Mouse (Mus musculus): ENCODE measurements around the gene Gse1. TPM values are rescaled to one million over a fixed set of nuclear protein-coding genes. Genes with fewer than 3 reads are reported as not detected.

Gse1 gene
- polyA plus RNA-seq, 1 experiment from 2014 or later = 12.2 TPM

- Histone ChIP-seq H3K36me3 (no peaks in the 10 kb centered on the region), H3K9ac (replicated peaks) (no peak overlapping the region), H3K4me2 (no peak overlapping the region), H3K9me3 (replicated peaks) (no peaks in the 10 kb centered on the region), H3K4me1 (peaks cover 59% of the 10 kb centered on the region), H3K27me3 (replicated peaks) (peaks cover 8% of the 10 kb centered on the region; the same call in 1 of the 2 replicates), H3K27ac (replicated peaks) (peak overlapping the region; percentile 58), H3K4me3 (replicated peaks) (no peak overlapping the region)
- ATAC-seq (ENCODE audit: low FRiP score) = no peak
- WGBS = 38% methylated on average over 9 of the region's 9 CpGs
Measured at GRCm38 (mm10) chr8:120308553-120308952, 80.3 kb downstream of the Gse1 start.

GRCm38 (mm10) chr8:120309326-120309725 is 81.1 kb downstream of the Gse1 start:
- Histone ChIP-seq H3K9me3 (replicated peaks) (no peaks in the 10 kb centered on the region), H3K4me3 (replicated peaks) (no peak overlapping the region), H3K4me2 (0 out of 2 replicates have a peak overlapping the region, but pooled peaks have one; percentile 17), H3K4me1 (peaks cover 51% of the 10 kb centered on the region), H3K36me3 (no peaks in the 10 kb centered on the region), H3K27ac (replicated peaks) (peak overlapping the region; percentile 58), H3K27me3 (replicated peaks) (peaks cover 8% of the 10 kb centered on the region; the same call in 1 of the 2 replicates), H3K9ac (replicated peaks) (no peak overlapping the region)
- ATAC-seq (ENCODE audit: low FRiP score) = peak; percentile 15; the same call in 1 of the 2 replicates
- WGBS = 34% methylated on average over 18 of the region's 18 CpGs

- no peak for ATAC-seq (ENCODE audit: low FRiP score)
- H3K9me3 ChIP-seq (replicated peaks) = no peaks in the 10 kb centered on the region
- 42% methylated on average over 5 of the region's 5 CpGs for WGBS
Measured at GRCm38 (mm10) chr8:120310063-120310462, 81.8 kb downstream of the Gse1 start.

GRCm38 (mm10) chr8:120312452-120312851 is 84.2 kb downstream of the Gse1 start:
- no peak for ATAC-seq (ENCODE audit: low FRiP score)
- Histone ChIP-seq H3K36me3 (no peaks in the 10 kb centered on the region), H3K9ac (replicated peaks) (no peak overlapping the region), H3K4me1 (peaks cover 38% of the 10 kb centered on the region), H3K27me3 (replicated peaks) (peaks cover 8% of the 10 kb centered on the region; the same call in 1 of the 2 replicates), H3K27ac (replicated peaks) (no peak overlapping the region), H3K4me2 (no peak overlapping the region), H3K9me3 (replicated peaks) (no peaks in the 10 kb centered on the region), H3K4me3 (replicated peaks) (no peak overlapping the region)
- 84% methylated on average over 4 of the region's 4 CpGs for WGBS

More at GRCm38 (mm10) chr8:120310063-120310462, 81.8 kb downstream of the Gse1 start:
- Histone ChIP-seq H3K4me2 (no peak overlapping the region), H3K9ac (replicated peaks) (no peak overlapping the region), H3K27me3 (replicated peaks) (peaks cover 8% of the 10 kb centered on the region; the same call in 1 of the 2 replicates), H3K4me1 (peaks cover 46% of the 10 kb centered on the region), H3K27ac (replicated peaks) (peak overlapping the region; percentile 58), H3K36me3 (no peaks in the 10 kb centered on the region), H3K4me3 (replicated peaks) (no peak overlapping the region)

- H3K4me1 ChIP-seq = peaks cover 28% of the 10 kb centered on the region
- WGBS = 73% methylated on average over 3 of the region's 3 CpGs
- H3K9ac ChIP-seq (replicated peaks) = no peak overlapping the region
- no peak overlapping the region for H3K4me3 ChIP-seq (replicated peaks)
- H3K9me3 ChIP-seq (replicated peaks) = no peaks in the 10 kb centered on the region
- peaks cover 8% of the 10 kb centered on the region; the same call in 1 of the 2 replicates for H3K27me3 ChIP-seq (replicated peaks)
- no peak overlapping the region for H3K4me2 ChIP-seq
- no peak for ATAC-seq (ENCODE audit: low FRiP score)
- H3K27ac ChIP-seq (replicated peaks) = no peak overlapping the region
- H3K36me3 ChIP-seq = no peaks in the 10 kb centered on the region
Measured at GRCm38 (mm10) chr8:120313674-120314073, 85.4 kb downstream of the Gse1 start.

GRCm38 (mm10) chr8:120314932-120315331 is 86.7 kb downstream of the Gse1 start:
- peaks cover 23% of the 10 kb centered on the region for H3K4me1 ChIP-seq
- WGBS = 89% methylated on average over 5 of the region's 5 CpGs
- no peaks in the 10 kb centered on the region for H3K9me3 ChIP-seq (replicated peaks)
- no peak overlapping the region for H3K4me2 ChIP-seq
- H3K27me3 ChIP-seq (replicated peaks) = peaks cover 8% of the 10 kb centered on the region; the same call in 1 of the 2 replicates
- no peak overlapping the region for H3K9ac ChIP-seq (replicated peaks)
- no peak overlapping the region for H3K4me3 ChIP-seq (replicated peaks)
- no peak overlapping the region for H3K27ac ChIP-seq (replicated peaks)
- no peaks in the 10 kb centered on the region for H3K36me3 ChIP-seq
- no peak for ATAC-seq (ENCODE audit: low FRiP score)

- Histone ChIP-seq H3K4me3 (replicated peaks) (no peak overlapping the region), H3K36me3 (no peaks in the 10 kb centered on the region), H3K4me1 (peaks cover 16% of the 10 kb centered on the region; the same call in 1 of the 2 replicates), H3K9me3 (replicated peaks) (no peaks in the 10 kb centered on the region), H3K27me3 (replicated peaks) (peaks cover 5% of the 10 kb centered on the region; the same call in 1 of the 2 replicates), H3K27ac (replicated peaks) (no peak overlapping the region), H3K9ac (replicated peaks) (no peak overlapping the region), H3K4me2 (no peak overlapping the region)
- WGBS = 90% methylated on average over 4 of the region's 4 CpGs
- ATAC-seq (ENCODE audit: low FRiP score) = no peak
Measured at GRCm38 (mm10) chr8:120315644-120316043, 87.4 kb downstream of the Gse1 start.

GRCm38 (mm10) chr8:120316707-120317106 is 88.5 kb downstream of the Gse1 start:
- no peak for ATAC-seq (ENCODE audit: low FRiP score)
- H3K4me1 ChIP-seq = peaks cover 13% of the 10 kb centered on the region; the same call in 1 of the 2 replicates
- no peaks in the 10 kb centered on the region; the same call in 1 of the 2 replicates for H3K27me3 ChIP-seq (replicated peaks)
- 90% methylated on average over 7 of the region's 7 CpGs for WGBS
- no peak overlapping the region for H3K9ac ChIP-seq (replicated peaks)
- H3K4me3 ChIP-seq (replicated peaks) = no peak overlapping the region
- no peak overlapping the region for H3K27ac ChIP-seq (replicated peaks)
- no peaks in the 10 kb centered on the region for H3K9me3 ChIP-seq (replicated peaks)
- H3K36me3 ChIP-seq = no peaks in the 10 kb centered on the region
- H3K4me2 ChIP-seq = no peak overlapping the region

- Histone ChIP-seq H3K4me2 (no peak overlapping the region), H3K4me3 (replicated peaks) (no peak overlapping the region), H3K27me3 (replicated peaks) (no peaks in the 10 kb centered on the region; the same call in 1 of the 2 replicates), H3K36me3 (no peaks in the 10 kb centered on the region), H3K27ac (replicated peaks) (no peak overlapping the region), H3K9me3 (replicated peaks) (no peaks in the 10 kb centered on the region), H3K9ac (replicated peaks) (no peak overlapping the region), H3K4me1 (peaks cover 11% of the 10 kb centered on the region)
- whole genome bisulfite sequencing = 82% methylated on average over 21 of the region's 21 CpGs
- ATAC-seq (ENCODE audit: low FRiP score) = no peak
Measured at GRCm38 (mm10) chr8:120317118-120317824, 89.0 kb downstream of the Gse1 start.

- no peak for ATAC-seq (ENCODE audit: low FRiP score)
- 64% methylated on average over 12 of the region's 12 CpGs for WGBS
Measured at GRCm38 (mm10) chr8:120318476-120318991, 90.3 kb downstream of the Gse1 start.

GRCm38 (mm10) chr8:120319449-120319848 is 91.2 kb downstream of the Gse1 start:
- Histone ChIP-seq H3K27ac (replicated peaks) (no peak overlapping the region), H3K36me3 (no peaks in the 10 kb centered on the region), H3K9ac (replicated peaks) (no peak overlapping the region), H3K4me3 (replicated peaks) (no peak overlapping the region), H3K4me2 (no peak overlapping the region), H3K4me1 (peaks cover 29% of the 10 kb centered on the region), H3K9me3 (replicated peaks) (no peaks in the 10 kb centered on the region), H3K27me3 (replicated peaks) (no peaks in the 10 kb centered on the region)
- WGBS = 20% methylated on average over 7 of the region's 7 CpGs
- no peak for ATAC-seq (ENCODE audit: low FRiP score)

More at GRCm38 (mm10) chr8:120318476-120318991, 90.3 kb downstream of the Gse1 start:
- no peaks in the 10 kb centered on the region for H3K36me3 ChIP-seq
- H3K4me3 ChIP-seq (replicated peaks) = no peak overlapping the region
- no peaks in the 10 kb centered on the region for H3K27me3 ChIP-seq (replicated peaks)
- no peaks in the 10 kb centered on the region for H3K9me3 ChIP-seq (replicated peaks)
- H3K4me1 ChIP-seq = peaks cover 23% of the 10 kb centered on the region
- H3K9ac ChIP-seq (replicated peaks) = no peak overlapping the region
- H3K4me2 ChIP-seq = no peak overlapping the region
- H3K27ac ChIP-seq (replicated peaks) = no peak overlapping the region

GRCm38 (mm10) chr8:120320146-120320545 is 91.9 kb downstream of the Gse1 start:
- no peak for ATAC-seq (ENCODE audit: low FRiP score)
- H3K27me3 ChIP-seq (replicated peaks) = no peaks in the 10 kb centered on the region
- H3K9me3 ChIP-seq (replicated peaks) = no peaks in the 10 kb centered on the region
- H3K36me3 ChIP-seq = no peaks in the 10 kb centered on the region
- no peak overlapping the region for H3K4me3 ChIP-seq (replicated peaks)
- H3K27ac ChIP-seq (replicated peaks) = no peak overlapping the region
- 92% methylated on average over 5 of the region's 5 CpGs for WGBS
- peaks cover 35% of the 10 kb centered on the region for H3K4me1 ChIP-seq
- no peak overlapping the region for H3K9ac ChIP-seq (replicated peaks)
- H3K4me2 ChIP-seq = no peak overlapping the region
